Mouse (Mus musculus) heart, embryonic 15.5 days (tissue): Measurements from ENCODE around the gene Fermt2. TPM values are rescaled to one million over a fixed set of nuclear protein-coding genes. Genes with fewer than 3 reads are reported as not detected.
A peak's percentile ranks its signal among the peaks of the same experiment; 100 is the strongest.

Experiments used
- ATAC-seq: fragments of 200-750 bp; cut with Nextera tagmentation; replicated peaks from 2 replicates; pipeline ENCODE4 v1.8.0; 2017; ENCODE audit warnings: low read depth, moderate TSS enrichment; ENCODE audit not compliant: insufficient number of reproducible peaks, insufficient read depth, low FRiP score
- H3K27ac ChIP-seq: fragments of 300-500 bp; sonication (generic); 2 replicates; pipeline ENCODE4 v1.5.1; 2015; ENCODE audit warnings: mild to moderate bottlenecking, inconsistent platforms
- H3K27me3 ChIP-seq: fragments of 300-500 bp; sonication (generic); 2 replicates; pipeline ENCODE4 v1.6.1; 2015; ENCODE audit warnings: inconsistent platforms
- H3K36me3 ChIP-seq: fragments of 300-500 bp; sonication (generic); 2 replicates; pipeline ENCODE4 v1.6.1; 2015; ENCODE audit warnings: mild to moderate bottlenecking, inconsistent platforms
- H3K4me1 ChIP-seq: fragments of 300-500 bp; sonication (generic); replicated peaks from 2 replicates; pipeline ENCODE4 v1.6.1; 2015; ENCODE audit warnings: inconsistent platforms
- H3K4me2 ChIP-seq: fragments of 300-500 bp; sonication (generic); 2 replicates; pipeline ENCODE4 v1.6.1; 2015; ENCODE audit warnings: inconsistent platforms, mild to moderate bottlenecking, moderate library complexity
- H3K4me3 ChIP-seq: fragments of 300-500 bp; sonication (generic); 2 replicates; pipeline ENCODE4 v1.5.1; 2015; ENCODE audit warnings: mild to moderate bottlenecking, inconsistent platforms
- H3K9ac ChIP-seq: fragments of 300-500 bp; sonication (generic); 2 replicates; pipeline ENCODE4 v1.6.1; 2015; ENCODE audit warnings: mild to moderate bottlenecking, inconsistent platforms
- H3K9me3 ChIP-seq: fragments of 300-500 bp; sonication (generic); replicated peaks from 2 replicates; pipeline ENCODE4 v1.6.1; 2016; ENCODE audit warnings: inconsistent platforms
- WGBS: fragments of 180-500 bp; shearing (Covaris S2); methylation state at CpG from one replicate; pipeline ENCODE4 v1.1.7; 2015; ENCODE audit warnings: mixed read lengths; 5-methylcytosine and 5-hydroxymethylcytosine counted together
- polyA plus RNA-seq: library from polyadenylated mRNA; unstranded; fragments of >200 nt; fragmentation: Nextera tagmentation; extraction: Ambion mirVana; gene quantifications from 2 replicates; pipeline ENCODE4 v1.2.1, GENCODE M21; 2015

The Fermt2 gene
- polyA plus RNA-seq, 1 experiment from 2014 or later: 265 TPM

GRCm38 (mm10) chr14:45462875-45463475 lies 66.9 kb downstream of the Fermt2 start:
- Histone ChIP-seq H3K4me3 (no peak overlapping the region), H3K9ac (no peak overlapping the region), H3K36me3 (peaks cover 89% of the 10 kb centered on the region), H3K4me1 (peaks cover 28% of the 10 kb centered on the region), H3K27ac (peak overlapping the region; percentile 82), H3K9me3 (no peaks in the 10 kb centered on the region), H3K27me3 (no peaks in the 10 kb centered on the region), H3K4me2 (0 out of 2 replicates have a peak overlapping the region, but pooled peaks have one; percentile 11)
- 67% methylated on average over 10 of the region's 10 CpGs for WGBS
- ATAC-seq: no peak

- no peak for ATAC-seq
- no peak overlapping the region for H3K4me3 ChIP-seq
- H3K9ac ChIP-seq: no peak overlapping the region
- H3K4me1 ChIP-seq: peaks cover 32% of the 10 kb centered on the region
- H3K36me3 ChIP-seq: peaks cover 88% of the 10 kb centered on the region
- H3K27me3 ChIP-seq: no peaks in the 10 kb centered on the region
- H3K9me3 ChIP-seq: no peaks in the 10 kb centered on the region
- no peak overlapping the region for H3K4me2 ChIP-seq
- WGBS: 71% methylated on average over 6 of the region's 6 CpGs
- H3K27ac ChIP-seq: 0 out of 2 replicates have a peak overlapping the region, but pooled peaks have one; percentile 82
Observed at GRCm38 (mm10) chr14:45462374-45462773, 67.5 kb downstream of the Fermt2 start.

- peaks cover 84% of the 10 kb centered on the region for H3K36me3 ChIP-seq
- H3K4me1 ChIP-seq: peaks cover 36% of the 10 kb centered on the region
- no peak overlapping the region for H3K9ac ChIP-seq
- no peaks in the 10 kb centered on the region for H3K9me3 ChIP-seq
- no peak for ATAC-seq
- no peak overlapping the region for H3K4me3 ChIP-seq
- H3K27ac ChIP-seq: no peak overlapping the region
- WGBS: 89% methylated on average over 6 of the region's 6 CpGs
- no peaks in the 10 kb centered on the region for H3K27me3 ChIP-seq
- no peak overlapping the region for H3K4me2 ChIP-seq
Observed at GRCm38 (mm10) chr14:45461945-45462344, 68.0 kb downstream of the Fermt2 start.

GRCm38 (mm10) chr14:45460491-45460890 lies 69.4 kb downstream of the Fermt2 start:
- H3K4me2 ChIP-seq: no peak overlapping the region
- H3K27me3 ChIP-seq: no peaks in the 10 kb centered on the region
- no peak overlapping the region for H3K27ac ChIP-seq
- no peak overlapping the region for H3K4me3 ChIP-seq
- no peaks in the 10 kb centered on the region for H3K9me3 ChIP-seq
- peaks cover 47% of the 10 kb centered on the region for H3K4me1 ChIP-seq
- no peak overlapping the region for H3K9ac ChIP-seq
- WGBS: 87% methylated on average over 10 of the region's 10 CpGs
- H3K36me3 ChIP-seq: peaks cover 70% of the 10 kb centered on the region
- ATAC-seq: no peak

- peaks cover 49% of the 10 kb centered on the region for H3K4me1 ChIP-seq
- no peak overlapping the region for H3K4me3 ChIP-seq
- no peak for ATAC-seq
- no peak overlapping the region for H3K9ac ChIP-seq
- no peaks in the 10 kb centered on the region for H3K9me3 ChIP-seq
- 90% methylated on average over 14 of the region's 14 CpGs for WGBS
- H3K4me2 ChIP-seq: no peak overlapping the region
- H3K27ac ChIP-seq: no peak overlapping the region
- peaks cover 66% of the 10 kb centered on the region for H3K36me3 ChIP-seq
- no peaks in the 10 kb centered on the region for H3K27me3 ChIP-seq
Observed at GRCm38 (mm10) chr14:45459877-45460276, 70.0 kb downstream of the Fermt2 start.

- ATAC-seq: no peak
- Histone ChIP-seq H3K4me2 (no peak overlapping the region), H3K9me3 (no peaks in the 10 kb centered on the region), H3K27ac (peak overlapping the region; percentile 83), H3K4me1 (peaks cover 54% of the 10 kb centered on the region), H3K36me3 (peaks cover 42% of the 10 kb centered on the region), H3K9ac (no peak overlapping the region), H3K4me3 (no peak overlapping the region), H3K27me3 (no peaks in the 10 kb centered on the region)
- WGBS: 69% methylated on average over 9 of the region's 9 CpGs
Observed at GRCm38 (mm10) chr14:45457003-45457402, 72.9 kb downstream of the Fermt2 start.

GRCm38 (mm10) chr14:45456502-45456846 lies 73.4 kb downstream of the Fermt2 start:
- peaks cover 58% of the 10 kb centered on the region for H3K4me1 ChIP-seq
- H3K9me3 ChIP-seq: no peaks in the 10 kb centered on the region
- H3K27me3 ChIP-seq: no peaks in the 10 kb centered on the region
- no peak overlapping the region for H3K4me3 ChIP-seq
- peaks cover 36% of the 10 kb centered on the region for H3K36me3 ChIP-seq
- no peak overlapping the region for H3K9ac ChIP-seq
- WGBS: 0% methylated on average over 1 of the region's 1 CpGs
- peak overlapping the region; percentile 66 for H3K27ac ChIP-seq
- H3K4me2 ChIP-seq: no peak overlapping the region
- peak; percentile 44 for ATAC-seq

GRCm38 (mm10) chr14:45455651-45456501 lies 74.0 kb downstream of the Fermt2 start:
- Histone ChIP-seq H3K27me3 (no peaks in the 10 kb centered on the region), H3K4me3 (no peak overlapping the region), H3K27ac (peak overlapping the region; percentile 66), H3K9me3 (no peaks in the 10 kb centered on the region), H3K36me3 (peaks cover 30% of the 10 kb centered on the region), H3K9ac (no peak overlapping the region), H3K4me2 (no peak overlapping the region), H3K4me1 (peaks cover 64% of the 10 kb centered on the region)
- peak; percentile 15; the same call in 1 of the 2 replicates for ATAC-seq
- WGBS: 50% methylated on average over 12 of the region's 12 CpGs

- Histone ChIP-seq H3K4me1 (peaks cover 67% of the 10 kb centered on the region), H3K9me3 (no peaks in the 10 kb centered on the region), H3K9ac (0 out of 2 replicates have a peak overlapping the region, but pooled peaks have one; percentile 12), H3K4me3 (no peak overlapping the region), H3K4me2 (no peak overlapping the region), H3K27ac (peak overlapping the region; percentile 87), H3K36me3 (peaks cover 12% of the 10 kb centered on the region), H3K27me3 (no peaks in the 10 kb centered on the region)
- ATAC-seq: no peak
- WGBS: 46% methylated on average over 5 of the region's 5 CpGs
Observed at GRCm38 (mm10) chr14:45453538-45454233, 76.2 kb downstream of the Fermt2 start.

- ATAC-seq: peak; percentile 60
- WGBS: 11% methylated on average over 11 of the region's 11 CpGs
- peaks cover 65% of the 10 kb centered on the region for H3K4me1 ChIP-seq
- no peak overlapping the region for H3K4me3 ChIP-seq
- H3K27ac ChIP-seq: peak overlapping the region; percentile 87
- no peaks in the 10 kb centered on the region for H3K9me3 ChIP-seq
- H3K27me3 ChIP-seq: no peaks in the 10 kb centered on the region
- peaks cover 5% of the 10 kb centered on the region for H3K36me3 ChIP-seq
- no peak overlapping the region for H3K4me2 ChIP-seq
- no peak overlapping the region for H3K9ac ChIP-seq
Observed at GRCm38 (mm10) chr14:45452861-45453512, 76.9 kb downstream of the Fermt2 start.

- no peak for ATAC-seq
- H3K9me3 ChIP-seq: no peaks in the 10 kb centered on the region
- H3K4me3 ChIP-seq: no peak overlapping the region
- H3K27me3 ChIP-seq: no peaks in the 10 kb centered on the region
- no peaks in the 10 kb centered on the region for H3K36me3 ChIP-seq
- H3K4me2 ChIP-seq: no peak overlapping the region
- 35% methylated on average over 4 of the region's 4 CpGs for WGBS
- H3K4me1 ChIP-seq: peaks cover 59% of the 10 kb centered on the region
- H3K9ac ChIP-seq: no peak overlapping the region; the same call in 1 of the 2 replicates
- peak overlapping the region; percentile 87 for H3K27ac ChIP-seq
Observed at GRCm38 (mm10) chr14:45452148-45452547, 77.8 kb downstream of the Fermt2 start.
